Mouse (Mus musculus): ENCODE data around the gene Skint7.

GRCm38 (mm10) chr4:111963669-111964068 lies 9.1 kb upstream of the Skint7 start:
- TF ChIP-seq CTCF (IDR thresholded peaks at IDR 0.05; ENCODE audit: extremely low read depth, insufficient read depth, low read length) (no peak), POLR2A (IDR thresholded peaks at IDR 0.05; ENCODE audit: extremely low read depth, insufficient read depth, low read length) (no peak)

Data from cortical plate, adult 2 months (tissue).